Mouse (Mus musculus): ENCODE measurements around the gene Syt12.

- no peak for TF ChIP-seq CTCF (IDR thresholded peaks at IDR 0.05; ENCODE audit: borderline replicate concordance, insufficient read depth, low read length)
- no peak for TF ChIP-seq POLR2A (IDR thresholded peaks at IDR 0.05; ENCODE audit: low read depth, low read length)
Measured at GRCm38 (mm10) chr19:4422581-4422980, 54.7 kb downstream of the Syt12 start.
